Mouse (Mus musculus) lung, postnatal 0 days (tissue): ENCODE measurements at regions not wholly inside any gene's neighbourhood (a gene's known extent, or its start where the extent isn't known, plus 50 kb on each side); places are given as distances from the start of the nearest gene placed in this dataset.

Source experiments
- CTCF ChIP-seq: IDR thresholded peaks from 2 replicates; pipeline ENCODE4 v1.5.1; 2016; ENCODE audit warnings: antibody characterized with exemption, mild to moderate bottlenecking
- EP300 ChIP-seq: IDR thresholded peaks from 2 replicates; pipeline ENCODE4 v1.6.1; 2016; ENCODE audit warnings: antibody characterized with exemption, mild to moderate bottlenecking, control low read depth

DNA sequence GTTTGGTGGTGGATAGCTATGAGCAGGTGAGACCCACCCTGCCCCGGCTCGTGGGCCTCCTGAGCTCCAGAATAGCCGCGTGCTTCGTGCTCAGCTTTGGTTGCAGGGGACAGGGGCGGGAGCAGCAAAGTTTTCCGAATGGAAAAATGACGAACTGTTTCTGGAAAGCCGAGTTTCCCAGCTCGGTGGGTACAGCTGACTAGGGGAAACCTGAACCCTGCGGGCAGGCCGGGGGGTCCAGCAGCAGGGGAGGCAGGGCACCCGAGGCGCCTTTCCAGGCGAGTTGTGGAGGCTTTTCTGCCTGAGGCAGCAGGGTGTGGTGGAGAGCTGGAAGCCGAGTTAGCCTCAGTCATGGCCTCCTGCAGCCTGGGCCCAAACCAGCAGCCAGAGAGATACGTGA lies 88.8 kb upstream of the 1600014C23Rik start:
- TF ChIP-seq CTCF (no peak), EP300 (no peak)
